Mouse (Mus musculus): ENCODE measurements around the gene Stag2. TPM values are rescaled to one million over a fixed set of nuclear protein-coding genes. Genes with fewer than 3 reads are reported as not detected.

Stag2 gene
- total RNA-seq, 2 experiments from 2014 or later, result 44.8 to 46.9 TPM

- intact Hi-C loops (cut with DNase I), result no loop called here
- DNase-seq, result no peak
These were observed 45.5 kb downstream of the Stag2 start for GRCm38 (mm10) chrX:42194608-42195007.

- intact Hi-C loops (cut with DNase I), result no loop called here
- no peak for DNase-seq
These were observed 53.4 kb downstream of the Stag2 start for GRCm38 (mm10) chrX:42202482-42202881.

- intact Hi-C loops (cut with DNase I), result no loop called here
- DNase-seq, result no peak
These were observed 66.6 kb downstream of the Stag2 start for GRCm38 (mm10) chrX:42215742-42216141.

GRCm38 (mm10) chrX:42250342-42250741 lies 101.2 kb downstream of the Stag2 start:
- DNase-seq, result no peak
- intact Hi-C loops (cut with DNase I), result no loop called here

GRCm38 (mm10) chrX:42272713-42273112 lies 123.6 kb downstream of the Stag2 start:
- no peak for DNase-seq
- intact Hi-C loops (cut with DNase I), result loop anchor here (10.0 kb wide), 1 partner anchor 242 kb away; no protein-coding TSS in a partner anchor

GRCm38 (mm10) chrX:42290215-42290614 lies 141.1 kb downstream of the Stag2 start:
- no peak for DNase-seq
- intact Hi-C loops (cut with DNase I), result no loop called here

- intact Hi-C loops (cut with DNase I), result no loop called here
- DNase-seq, result no peak
These were observed 166.1 kb downstream of the Stag2 start for GRCm38 (mm10) chrX:42315231-42315630.

- DNase-seq, result no peak
- intact Hi-C loops (cut with DNase I), result no loop called here
These were observed 171.3 kb downstream of the Stag2 start for GRCm38 (mm10) chrX:42320424-42320823.

GRCm38 (mm10) chrX:42321200-42321773 lies 172.2 kb downstream of the Stag2 start:
- intact Hi-C loops (cut with DNase I), result no loop called here
- DNase-seq, result no peak

GRCm38 (mm10) chrX:42324848-42325247 lies 175.7 kb downstream of the Stag2 start:
- no peak for DNase-seq
- intact Hi-C loops (cut with DNase I), result no loop called here

Other genes with a start within 250 kb of the Stag2 start
- gene Thoc2, start 228.6 kb upstream of the Stag2 start, total RNA-seq (2021), result 10 to 100 TPM; 23.7 to 31.0 TPM
- 10 to 100 TPM; 32.7 to 33.1 TPM for gene Xiap, start 89.6 kb upstream of the Stag2 start, total RNA-seq (2021)

Data from heart, postnatal 36 days (tissue).